Mouse (Mus musculus): ENCODE results near the gene Exoc3l4.

Exoc3l4 gene

GRCm38 (mm10) chr12:111416921-111417779, at the start of gene Exoc3l4:
TSS of gene Exoc3l4 (plus strand) at chr12:111417017.
- DNase-seq = peak; percentile 76

GRCm38 (mm10) chr12:111367065-111367464, 49.8 kb upstream of the Exoc3l4 start:
- no peak for DNase-seq

GRCm38 (mm10) chr12:111370249-111370648, 46.6 kb upstream of the Exoc3l4 start:
- DNase-seq = no peak

GRCm38 (mm10) chr12:111371905-111372304, 44.9 kb upstream of the Exoc3l4 start:
- no peak for DNase-seq

GRCm38 (mm10) chr12:111373411-111373810, 43.4 kb upstream of the Exoc3l4 start:
- DNase-seq = no peak

- DNase-seq = no peak
Measured at GRCm38 (mm10) chr12:111374727-111375126, 42.1 kb upstream of the Exoc3l4 start.

GRCm38 (mm10) chr12:111375559-111375958, 41.3 kb upstream of the Exoc3l4 start:
- no peak for DNase-seq

GRCm38 (mm10) chr12:111376053-111376452, 40.8 kb upstream of the Exoc3l4 start:
- no peak for DNase-seq

- peak; percentile 88 for DNase-seq
Measured at GRCm38 (mm10) chr12:111376826-111377331, 39.9 kb upstream of the Exoc3l4 start.

GRCm38 (mm10) chr12:111377376-111377973, 39.3 kb upstream of the Exoc3l4 start, which contains the start of gene Cdc42bpb:
TSS of gene Cdc42bpb (minus strand) at chr12:111377718.
- DNase-seq = peak; percentile 96

GRCm38 (mm10) chr12:111377986-111378490, 38.8 kb upstream of the Exoc3l4 start:
- DNase-seq = peak; percentile 60

- DNase-seq = no peak
Measured at GRCm38 (mm10) chr12:111378812-111379211, 38.0 kb upstream of the Exoc3l4 start.

GRCm38 (mm10) chr12:111385883-111386641, 30.8 kb upstream of the Exoc3l4 start:
- no peak for DNase-seq

- DNase-seq = peak; percentile 88
Measured at GRCm38 (mm10) chr12:111386642-111387120, 30.1 kb upstream of the Exoc3l4 start.

GRCm38 (mm10) chr12:111387146-111387545, 29.7 kb upstream of the Exoc3l4 start:
- DNase-seq = peak; percentile 29

GRCm38 (mm10) chr12:111394008-111394407, 22.8 kb upstream of the Exoc3l4 start:
- no peak for DNase-seq

GRCm38 (mm10) chr12:111396997-111397396, 19.8 kb upstream of the Exoc3l4 start:
- no peak for DNase-seq

- DNase-seq = peak; percentile 86
Measured at GRCm38 (mm10) chr12:111401454-111402184, 15.2 kb upstream of the Exoc3l4 start.

GRCm38 (mm10) chr12:111404880-111405279, 11.9 kb upstream of the Exoc3l4 start:
- DNase-seq = no peak

- no peak for DNase-seq
Measured at GRCm38 (mm10) chr12:111406622-111407021, 10.2 kb upstream of the Exoc3l4 start, which contains the start of gene Lbhd2. TSS of gene Lbhd2 (plus strand) at chr12:111406809.

GRCm38 (mm10) chr12:111409583-111409982, 7.2 kb upstream of the Exoc3l4 start:
- DNase-seq = no peak

Measured in lung, postnatal 10 days (tissue).